Mouse (Mus musculus): Measurements from ENCODE around the gene Tax1bp3. TPM values are rescaled to one million over a fixed set of nuclear protein-coding genes. Genes with fewer than 3 reads are reported as not detected.

The Tax1bp3 gene
- total RNA-seq, 2 experiments from 2014 or later = 21.5 to 23.9 TPM

- DNase-seq (ENCODE audit: low spot score in 2 of 2) = no peak
Measured at GRCm38 (mm10) chr11:73172186-73172585, 4.7 kb upstream of the Tax1bp3 start.

- no peak for DNase-seq (ENCODE audit: low spot score in 2 of 2)
Measured at GRCm38 (mm10) chr11:73175612-73176011, 1.3 kb upstream of the Tax1bp3 start.

- DNase-seq (ENCODE audit: low spot score in 2 of 2) = no peak
Measured at GRCm38 (mm10) chr11:73176186-73176585, 697 bp upstream of the Tax1bp3 start.

GRCm38 (mm10) chr11:73177509-73177875, 609 bp downstream of the Tax1bp3 start:
- peak; percentile 51 to 64 for DNase-seq (ENCODE audit: low spot score in 2 of 2)

- DNase-seq (ENCODE audit: low spot score in 2 of 2) = no peak
Measured at GRCm38 (mm10) chr11:73177895-73178294, 1.0 kb downstream of the Tax1bp3 start.

GRCm38 (mm10) chr11:73185872-73186615, 9.2 kb downstream of the Tax1bp3 start:
- DNase-seq (ENCODE audit: low spot score in 2 of 2) = no peak

GRCm38 (mm10) chr11:73187231-73187630, 10.3 kb downstream of the Tax1bp3 start:
- no peak for DNase-seq (ENCODE audit: low spot score in 2 of 2)

- peak in 1 of 2 experiments; percentile 26 for DNase-seq (ENCODE audit: low spot score in 2 of 2)
Measured at GRCm38 (mm10) chr11:73193047-73193446, 16.2 kb downstream of the Tax1bp3 start.

GRCm38 (mm10) chr11:73194444-73194843, 17.6 kb downstream of the Tax1bp3 start:
- DNase-seq (ENCODE audit: low spot score in 2 of 2) = no peak

GRCm38 (mm10) chr11:73198190-73198589, 21.3 kb downstream of the Tax1bp3 start:
- no peak for DNase-seq (ENCODE audit: low spot score in 2 of 2)

- no peak for DNase-seq (ENCODE audit: low spot score in 2 of 2)
Measured at GRCm38 (mm10) chr11:73198603-73199229, 21.8 kb downstream of the Tax1bp3 start, which contains the start of gene Ctns. Gene Ctns, minus strand, starts transcription at chr11:73199042.

- peak; percentile 96 to 97 for DNase-seq (ENCODE audit: low spot score in 2 of 2)
Measured at GRCm38 (mm10) chr11:73199230-73199712, 22.4 kb downstream of the Tax1bp3 start, which contains the start of gene Shpk. Gene Shpk, plus strand, starts transcription at chr11:73199460.

- no peak for DNase-seq (ENCODE audit: low spot score in 2 of 2)
Measured at GRCm38 (mm10) chr11:73199879-73200278, 23.0 kb downstream of the Tax1bp3 start.

GRCm38 (mm10) chr11:73201021-73201420, 24.1 kb downstream of the Tax1bp3 start:
- no peak for DNase-seq (ENCODE audit: low spot score in 2 of 2)

GRCm38 (mm10) chr11:73201597-73201996, 24.7 kb downstream of the Tax1bp3 start:
- DNase-seq (ENCODE audit: low spot score in 2 of 2) = no peak

GRCm38 (mm10) chr11:73203895-73204294, 27.0 kb downstream of the Tax1bp3 start:
- no peak for DNase-seq (ENCODE audit: low spot score in 2 of 2)

- no peak for DNase-seq (ENCODE audit: low spot score in 2 of 2)
Measured at GRCm38 (mm10) chr11:73205194-73205593, 28.3 kb downstream of the Tax1bp3 start.

GRCm38 (mm10) chr11:73207621-73208020, 30.7 kb downstream of the Tax1bp3 start:
- DNase-seq (ENCODE audit: low spot score in 2 of 2) = no peak

GRCm38 (mm10) chr11:73213956-73214355, 37.1 kb downstream of the Tax1bp3 start:
- no peak for DNase-seq (ENCODE audit: low spot score in 2 of 2)

GRCm38 (mm10) chr11:73219671-73220070, 42.8 kb downstream of the Tax1bp3 start:
- DNase-seq (ENCODE audit: low spot score in 2 of 2) = no peak

GRCm38 (mm10) chr11:73220651-73221050, 43.8 kb downstream of the Tax1bp3 start:
- no peak for DNase-seq (ENCODE audit: low spot score in 2 of 2)

GRCm38 (mm10) chr11:73222846-73223245, 46.0 kb downstream of the Tax1bp3 start:
- no peak for DNase-seq (ENCODE audit: low spot score in 2 of 2)

All from layer of hippocampus, postnatal 10 days (tissue).